Mouse (Mus musculus) heart, postnatal 10 days (tissue): ENCODE data around the gene Chst5. TPM values are rescaled to one million over a fixed set of nuclear protein-coding genes. Genes with fewer than 3 reads are reported as not detected.
"Not testable (repeated sequence)": the region's sequence is repeated elsewhere in the genome, so short reads cannot be mapped to it uniquely, and the experiment has no call there.

Experiments used
- DNase-seq, 2 experiments: peaks; one replicate each; pipeline ENCODE4 v3.0.0; 2021
- intact Hi-C: fragments of 180-260 bp; cut with DNase I; formaldehyde crosslinking; loops from one replicate; pipeline ENCODE4 v1.15.1; 2025
- total RNA-seq, 2 experiments: library from RNA; stranded (reverse); gene quantifications; 2 replicates each; pipeline ENCODE4 v1.2.3; 2021

Gene Chst5
- not detected for total RNA-seq

- no peak for DNase-seq
- intact Hi-C loops: no loop called here
Observed at GRCm38 (mm10) chr8:111909621-111910450, at the start of gene Chst5. Gene Chst5, minus strand, starts transcription at chr8:111910447.

- DNase-seq: no peak
- intact Hi-C loops: no loop called here
Observed at GRCm38 (mm10) chr8:111957231-111957630, 47.0 kb upstream of the Chst5 start.

GRCm38 (mm10) chr8:111955879-111956278 lies 45.6 kb upstream of the Chst5 start:
- intact Hi-C loops: no loop called here
- DNase-seq: no peak

GRCm38 (mm10) chr8:111954844-111955594 lies 44.8 kb upstream of the Chst5 start:
- DNase-seq: no peak
- intact Hi-C loops: no loop called here

- no peak for DNase-seq
- intact Hi-C loops: no loop called here
Observed at GRCm38 (mm10) chr8:111951936-111952335, 41.7 kb upstream of the Chst5 start.

- no peak for DNase-seq
- intact Hi-C loops: no loop called here
Observed at GRCm38 (mm10) chr8:111951317-111951716, 41.1 kb upstream of the Chst5 start.

- DNase-seq: no peak
- intact Hi-C loops: no loop called here
Observed at GRCm38 (mm10) chr8:111950846-111951245, 40.6 kb upstream of the Chst5 start.

GRCm38 (mm10) chr8:111947954-111948353 lies 37.7 kb upstream of the Chst5 start:
- DNase-seq: no peak
- intact Hi-C loops: no loop called here

- no peak for DNase-seq
- intact Hi-C loops: no loop called here
Observed at GRCm38 (mm10) chr8:111947144-111947543, 36.9 kb upstream of the Chst5 start.

GRCm38 (mm10) chr8:111943544-111943943 lies 33.3 kb upstream of the Chst5 start:
- intact Hi-C loops: loop anchor here (5.0 kb wide), 1 partner anchor 49 kb away; the partner anchor contains the start of gene Adat1
- no peak for DNase-seq

GRCm38 (mm10) chr8:111941101-111941454 lies 30.8 kb upstream of the Chst5 start:
- DNase-seq: peak; percentile 50 to 62
- intact Hi-C loops: loop anchor here (5.0 kb wide), 1 partner anchor 51 kb away; the partner anchor contains the start of gene Adat1

GRCm38 (mm10) chr8:111940171-111941100 lies 30.2 kb upstream of the Chst5 start, which contains the start of gene Gabarapl2:
Gene Gabarapl2, plus strand, starts transcription at chr8:111940703.
- peak; percentile 98 to 99 for DNase-seq
- intact Hi-C loops: loop anchor here (5.0 kb wide), 1 partner anchor 52 kb away; the partner anchor contains the start of gene Adat1

GRCm38 (mm10) chr8:111939516-111940142 lies 29.4 kb upstream of the Chst5 start:
- DNase-seq: peak; percentile 46 to 50
- intact Hi-C loops: loop anchor here (5.0 kb wide), 1 partner anchor 53 kb away; the partner anchor contains the start of gene Adat1

- intact Hi-C loops: not testable (repeated sequence)
Observed at GRCm38 (mm10) chr8:111938076-111938985, 28.1 kb upstream of the Chst5 start.

GRCm38 (mm10) chr8:111937184-111937583 lies 26.9 kb upstream of the Chst5 start:
- intact Hi-C loops: no loop called here

More at GRCm38 (mm10) chr8:111938076-111938985, 28.1 kb upstream of the Chst5 start:
- not testable (repeated sequence) for DNase-seq

GRCm38 (mm10) chr8:111934201-111934600 lies 24.0 kb upstream of the Chst5 start:
- intact Hi-C loops: loop anchor here (5.0 kb wide), 1 partner anchor 53 kb away; no protein-coding TSS in a partner anchor
- DNase-seq: no peak

More at GRCm38 (mm10) chr8:111937184-111937583, 26.9 kb upstream of the Chst5 start:
- DNase-seq: no peak

- peak; percentile 90 to 92 for DNase-seq
- intact Hi-C loops: loop anchor here (5.0 kb wide), 1 partner anchor 54 kb away; no protein-coding TSS in a partner anchor
Observed at GRCm38 (mm10) chr8:111933348-111934076, 23.3 kb upstream of the Chst5 start, which contains the start of gene Tmem231. Gene Tmem231, minus strand, starts transcription at chr8:111933881.
